Mouse (Mus musculus) limb, embryonic 13.5 days (tissue): ENCODE data around the gene Tapbp. TPM values are rescaled to one million over a fixed set of nuclear protein-coding genes. Genes with fewer than 3 reads are reported as not detected.
"Not testable (repeated sequence)": the region's sequence is repeated elsewhere in the genome, so short reads cannot be mapped to it uniquely, and the experiment has no call there.

Experiments
- ATAC-seq: fragments of 200-750 bp; cut with Nextera tagmentation; 2 replicates; pipeline ENCODE4 v1.8.0; 2017; ENCODE audit warnings: low read depth, moderate number of reproducible peaks, moderate TSS enrichment; ENCODE audit not compliant: low FRiP score
- H3K27ac ChIP-seq: fragments of 300-500 bp; sonication (generic); 2 replicates; pipeline ENCODE4 v1.5.1; 2015; ENCODE audit warnings: inconsistent platforms, mild to moderate bottlenecking, moderate library complexity
- H3K27me3 ChIP-seq: fragments of 300-500 bp; sonication (generic); 2 replicates; pipeline ENCODE4 v1.6.1; 2015; ENCODE audit warnings: mild to moderate bottlenecking, inconsistent platforms
- H3K36me3 ChIP-seq: fragments of 300-500 bp; sonication (generic); 2 replicates; pipeline ENCODE4 v1.6.1; 2015; ENCODE audit warnings: inconsistent platforms, mild to moderate bottlenecking, moderate library complexity
- H3K4me1 ChIP-seq: fragments of 300-500 bp; sonication (generic); 2 replicates; pipeline ENCODE4 v1.6.1; 2015; ENCODE audit warnings: inconsistent platforms
- H3K4me2 ChIP-seq: fragments of 300-500 bp; sonication (generic); replicated peaks from 2 replicates; pipeline ENCODE4 v1.6.1; 2015; ENCODE audit warnings: inconsistent platforms, mild to moderate bottlenecking, moderate library complexity
- H3K4me3 ChIP-seq: fragments of 300-500 bp; sonication (generic); 2 replicates; pipeline ENCODE4 v1.5.1; 2015; ENCODE audit warnings: moderate library complexity, mild to moderate bottlenecking, inconsistent platforms
- H3K9ac ChIP-seq: fragments of 300-500 bp; sonication (generic); 2 replicates; pipeline ENCODE4 v1.6.1; 2015; ENCODE audit warnings: mild to moderate bottlenecking, inconsistent platforms
- H3K9me3 ChIP-seq: fragments of 300-500 bp; sonication (generic); 2 replicates; pipeline ENCODE4 v1.6.1; 2016; ENCODE audit warnings: inconsistent platforms
- WGBS: fragments of 180-500 bp; shearing (Covaris S2); methylation state at CpG from one replicate; pipeline ENCODE4 v1.1.7; 2015; 5-methylcytosine and 5-hydroxymethylcytosine counted together
- polyA plus RNA-seq: library from polyadenylated mRNA; unstranded; fragments of >200 nt; fragmentation: Nextera tagmentation; extraction: Ambion mirVana; gene quantifications from 2 replicates; pipeline ENCODE4 v1.2.1, GENCODE M21; 2015

Gene Tapbp
- polyA plus RNA-seq, result 27.4 and 28.4 TPM in 2 replicates

- peak; percentile 91 for ATAC-seq
These were observed at the start of gene Tapbp, which contains the start of gene Zbtb22 for GRCm38 (mm10) chr17:33915671-33916250. Gene Tapbp, plus strand, starts transcription at chr17:33915899. Gene Zbtb22, plus strand, starts transcription at chr17:33915904.

DNA sequence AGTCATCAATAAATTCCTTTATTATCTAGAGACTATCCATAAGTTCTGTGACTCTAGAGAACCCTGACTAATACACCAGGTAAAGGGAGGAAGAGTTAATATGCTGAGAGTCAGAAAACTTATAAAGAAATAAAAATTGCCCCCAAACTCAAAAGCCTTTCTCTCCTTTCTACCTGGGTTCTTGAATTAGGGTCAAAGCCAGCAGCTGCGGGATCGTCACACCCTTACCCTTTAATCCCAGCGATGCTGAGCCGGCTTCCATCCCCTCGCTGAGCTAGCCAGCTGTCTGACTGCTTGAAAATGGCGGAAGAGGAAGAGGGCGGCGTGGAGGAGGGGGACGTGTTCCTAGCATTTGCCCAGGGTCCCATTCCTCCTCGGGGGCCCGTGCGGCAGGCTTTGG is 42.2 kb upstream of the Tapbp start, which contains the start of gene Gm7029:
Gm7029 (plus strand) TSS at position 301 of the 400 bp plus-strand sequence.
- H3K4me1 ChIP-seq, H3K4me3 ChIP-seq, H3K27me3 ChIP-seq, H3K27ac ChIP-seq, H3K4me2 ChIP-seq, H3K9me3 ChIP-seq, ATAC-seq, H3K9ac ChIP-seq: not testable (repeated sequence)
- H3K36me3 ChIP-seq, result peaks cover 31% of the 10 kb centered on the region
- 81% methylated on average over 7 of the region's 12 CpGs for WGBS

More at GRCm38 (mm10) chr17:33915671-33916250, at the start of gene Tapbp, which contains the start of gene Zbtb22:
- H3K27ac ChIP-seq, result peak within 1 kb of the TSS; percentile 72; the same call in 1 of the 2 replicates
- under 1% methylated on average over 34 of the region's 34 CpGs for WGBS
- H3K36me3 ChIP-seq, result peaks cover 48% of the 10 kb centered on the region
- H3K9ac ChIP-seq, result peak within 1 kb of the TSS; percentile 63
- H3K27me3 ChIP-seq, result no peaks in the 10 kb centered on the region
- peaks cover 50% of the 10 kb centered on the region for H3K4me1 ChIP-seq
- no peaks in the 10 kb centered on the region for H3K9me3 ChIP-seq
- H3K4me3 ChIP-seq, result peak within 1 kb of the TSS; percentile 52
- H3K4me2 ChIP-seq, result peak within 1 kb of the TSS; percentile 68

- no peak for ATAC-seq
- H3K4me2 ChIP-seq, result no peak overlapping the region
- H3K4me1 ChIP-seq, result no peaks in the 10 kb centered on the region
- H3K27ac ChIP-seq, result no peak overlapping the region
- no peak overlapping the region for H3K9ac ChIP-seq
- H3K4me3 ChIP-seq, result no peak overlapping the region
- WGBS, result 87% methylated on average over 11 of the region's 11 CpGs
- H3K27me3 ChIP-seq, result no peaks in the 10 kb centered on the region
- H3K36me3 ChIP-seq, result peaks cover 37% of the 10 kb centered on the region
- H3K9me3 ChIP-seq, result no peaks in the 10 kb centered on the region
These were observed 41.3 kb upstream of the Tapbp start for GRCm38 (mm10) chr17:33874411-33874810.

GRCm38 (mm10) chr17:33875797-33876196 is 39.9 kb upstream of the Tapbp start:
- not testable (repeated sequence) for ATAC-seq, H3K27me3 ChIP-seq, H3K9me3 ChIP-seq

GRCm38 (mm10) chr17:33884320-33884719 is 31.4 kb upstream of the Tapbp start:
- H3K9ac ChIP-seq, H3K4me2 ChIP-seq, H3K27me3 ChIP-seq, H3K9me3 ChIP-seq, H3K4me3 ChIP-seq, H3K27ac ChIP-seq, ATAC-seq: not testable (repeated sequence)
- WGBS, result 96% methylated on average over 9 of the region's 11 CpGs
- peaks cover 17% of the 10 kb centered on the region for H3K4me1 ChIP-seq
- peaks cover 56% of the 10 kb centered on the region for H3K36me3 ChIP-seq

More at GRCm38 (mm10) chr17:33875797-33876196, 39.9 kb upstream of the Tapbp start:
- H3K9ac ChIP-seq, H3K4me2 ChIP-seq, H3K4me1 ChIP-seq, H3K27ac ChIP-seq, H3K4me3 ChIP-seq: not testable (repeated sequence)
- 81% methylated on average over 5 of the region's 5 CpGs for WGBS
- peaks cover 47% of the 10 kb centered on the region for H3K36me3 ChIP-seq

DNA sequence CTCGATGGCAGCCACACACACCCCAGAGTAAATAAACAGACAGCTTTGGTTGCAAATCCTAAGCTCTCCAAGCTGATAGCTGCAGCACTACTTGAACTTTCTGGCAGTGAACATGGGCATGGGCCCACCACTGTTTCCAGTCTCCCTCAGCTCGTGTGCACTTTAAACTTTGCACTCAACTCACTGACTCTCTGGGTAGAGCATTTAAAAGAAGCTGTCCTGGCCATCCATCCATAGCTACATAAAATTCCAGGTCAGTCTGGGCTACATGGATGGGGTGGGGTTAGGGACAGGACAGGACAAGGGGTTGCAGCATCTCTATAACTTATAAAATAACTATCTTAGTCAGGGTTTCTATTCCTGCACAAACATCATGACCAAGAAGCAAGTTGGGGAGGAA is 27.9 kb upstream of the Tapbp start:
- Histone ChIP-seq H3K4me2 (peak overlapping the region; percentile 72), H3K4me1 (peaks cover 22% of the 10 kb centered on the region), H3K36me3 (peaks cover 31% of the 10 kb centered on the region)
- 53% methylated on average over 2 of the region's 2 CpGs for WGBS
- not testable (repeated sequence) for ATAC-seq, H3K4me3 ChIP-seq, H3K9ac ChIP-seq, H3K9me3 ChIP-seq, H3K27ac ChIP-seq, H3K27me3 ChIP-seq

GRCm38 (mm10) chr17:33888230-33888629 is 27.5 kb upstream of the Tapbp start:
- not testable (repeated sequence) for H3K9ac ChIP-seq, H3K27me3 ChIP-seq, H3K9me3 ChIP-seq, ATAC-seq, H3K27ac ChIP-seq
- Histone ChIP-seq H3K4me2 (peak overlapping the region; percentile 72), H3K4me1 (peaks cover 22% of the 10 kb centered on the region), H3K4me3 (0 out of 2 replicates have a peak overlapping the region, but pooled peaks have one; percentile 5), H3K36me3 (peaks cover 28% of the 10 kb centered on the region)

GRCm38 (mm10) chr17:33889941-33890532 is 25.7 kb upstream of the Tapbp start:
- not testable (repeated sequence) for H3K27ac ChIP-seq, H3K27me3 ChIP-seq, H3K9me3 ChIP-seq
- WGBS, result under 1% methylated on average over 40 of the region's 44 CpGs
- ATAC-seq, result peak; percentile 13
- peak overlapping the region; percentile 72 for H3K4me2 ChIP-seq
- peak overlapping the region; percentile 77 for H3K9ac ChIP-seq
- H3K4me1 ChIP-seq, result peaks cover 22% of the 10 kb centered on the region
- peak overlapping the region; percentile 64 for H3K4me3 ChIP-seq
- peaks cover 15% of the 10 kb centered on the region for H3K36me3 ChIP-seq

- under 1% methylated on average over 49 of the region's 49 CpGs for WGBS
- Histone ChIP-seq H3K27ac (no peak within 1 kb of the TSS), H3K27me3 (no peaks in the 10 kb centered on the region), H3K9ac (peak within 1 kb of the TSS; percentile 77), H3K4me1 (peaks cover 22% of the 10 kb centered on the region), H3K4me3 (peak within 1 kb of the TSS; percentile 64), H3K36me3 (peaks cover 12% of the 10 kb centered on the region), H3K9me3 (no peaks in the 10 kb centered on the region), H3K4me2 (peak within 1 kb of the TSS; percentile 72)
- ATAC-seq, result peak; percentile 100
These were observed 25.1 kb upstream of the Tapbp start, which contains the start of gene Kifc1 for GRCm38 (mm10) chr17:33890533-33891059. Gene Kifc1, minus strand, starts transcription at chr17:33890661.

GRCm38 (mm10) chr17:33891357-33891756 is 24.3 kb upstream of the Tapbp start:
- no peak for ATAC-seq
- WGBS, result 66% methylated on average over 2 of the region's 2 CpGs
- Histone ChIP-seq H3K4me3 (no peak overlapping the region), H3K4me1 (peaks cover 22% of the 10 kb centered on the region), H3K36me3 (peaks cover 4% of the 10 kb centered on the region), H3K9ac (no peak overlapping the region), H3K4me2 (no peak overlapping the region), H3K27me3 (no peaks in the 10 kb centered on the region), H3K9me3 (no peaks in the 10 kb centered on the region), H3K27ac (no peak overlapping the region)

DNA sequence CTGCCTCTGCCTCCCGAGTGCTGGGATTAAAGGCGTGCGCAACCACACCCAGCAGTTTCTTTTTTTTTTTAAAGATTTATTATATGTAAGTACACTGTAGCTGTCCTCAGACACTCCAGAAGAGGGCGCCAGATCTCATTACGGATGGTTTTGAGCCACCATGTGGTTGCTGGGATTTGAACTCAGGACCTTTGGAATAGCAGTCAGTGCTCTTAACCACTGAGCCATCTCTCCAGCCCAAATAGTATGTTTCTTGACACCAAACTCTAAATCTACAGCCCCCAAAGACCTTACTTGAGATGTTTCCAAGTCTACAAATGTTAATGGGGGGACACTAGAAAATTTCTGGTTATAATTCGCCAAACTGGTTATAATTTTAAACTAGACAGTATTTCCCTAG is 23.8 kb upstream of the Tapbp start:
- H3K4me2 ChIP-seq, H3K27ac ChIP-seq, H3K9me3 ChIP-seq, H3K27me3 ChIP-seq, H3K4me3 ChIP-seq, ATAC-seq, H3K36me3 ChIP-seq, H3K9ac ChIP-seq: not testable (repeated sequence)
- H3K4me1 ChIP-seq, result peaks cover 22% of the 10 kb centered on the region
- 68% methylated on average over 6 of the region's 6 CpGs for WGBS

- Histone ChIP-seq H3K27ac (no peak overlapping the region), H3K9ac (no peak overlapping the region), H3K4me3 (no peak overlapping the region), H3K4me1 (peaks cover 22% of the 10 kb centered on the region), H3K9me3 (no peaks in the 10 kb centered on the region), H3K4me2 (no peak overlapping the region), H3K27me3 (no peaks in the 10 kb centered on the region), H3K36me3 (no peaks in the 10 kb centered on the region)
- 23% methylated on average over 7 of the region's 7 CpGs for WGBS
- ATAC-seq, result no peak
These were observed 23.3 kb upstream of the Tapbp start for GRCm38 (mm10) chr17:33892429-33892828.
